ENCODE assay signal across 9 mouse cellular contexts in the genomic region with DNA sequence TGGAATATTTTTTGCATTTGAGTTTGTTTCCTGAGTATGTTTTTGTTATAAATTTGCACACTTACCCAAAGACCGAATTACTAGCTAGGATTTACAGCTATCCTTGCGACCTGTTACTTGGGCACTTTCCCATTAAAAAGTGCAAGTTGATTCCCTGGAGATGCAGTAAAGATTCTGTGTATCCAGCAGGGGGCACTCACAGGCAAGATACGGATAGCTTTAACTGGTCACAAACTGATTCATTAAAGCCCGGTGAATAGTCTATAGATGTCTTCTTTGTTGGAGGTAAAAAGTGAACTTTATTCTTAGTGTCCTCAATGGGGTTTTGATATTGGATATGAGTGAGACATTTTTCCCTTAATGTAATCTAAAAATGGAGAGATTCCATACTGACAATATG. TPM values are rescaled to one million over a fixed set of nuclear protein-coding genes. Genes with fewer than 3 reads are reported as not detected.
A peak's percentile ranks its signal among the peaks of the same experiment; 100 is the strongest.
DNase-seq lines count a peak whose midpoint lies in the region; ATAC-seq lines count a peak whose summit lies in the region.
"Had no signal": no experiment of that assay in that cellular context is flagged by ENCODE, and none has a peak within 500 bp of the region (broad histone marks: within the 10 kb centered on the region; RNA-seq: fewer than 3 reads in every experiment).

No protein-coding gene starts in this region.

- H3K4me2 ChIP-seq in forebrain, embryonic 14.5 days (ENCODE audit: low read length): no peak overlapping the region
- H3K4me2 ChIP-seq in forebrain, embryonic 16.5 days (ENCODE audit: low read length): no peak overlapping the region
- no peak overlapping the region for H3K4me2 ChIP-seq in limb, embryonic 12.5 days
- H3K4me2 ChIP-seq: heart, embryonic 15.5 days had no signal

- WGBS in forebrain, embryonic 14.5 days: 6% methylated on average over 4 of the region's 4 CpGs
- 4% methylated on average over 4 of the region's 4 CpGs for WGBS in forebrain, embryonic 16.5 days
- 7% methylated on average over 4 of the region's 4 CpGs for WGBS in embryonic facial prominence, embryonic 10.5 days
- WGBS in limb, embryonic 12.5 days: 2% methylated on average over 4 of the region's 4 CpGs

- peak; percentile 86 for DNase-seq in forebrain, embryonic 14.5 days (ENCODE audit: low spot score)
- peak; percentile 60 for DNase-seq in A20 (ENCODE audit: low read depth, low spot score)
- DNase-seq in adrenal gland, postnatal 14 days: peak; percentile 86
- DNase-seq in embryonic facial prominence, embryonic 10.5 days (ENCODE audit: low spot score): peak; percentile 71
- peak; percentile 53 for DNase-seq in retina, postnatal 7 days (ENCODE audit: low read depth, low spot score)

- H3K4me1 ChIP-seq in forebrain, embryonic 14.5 days (ENCODE audit: control insufficient read depth, insufficient read depth, low read length): no peaks in the 10 kb centered on the region
- no peaks in the 10 kb centered on the region for H3K4me1 ChIP-seq in forebrain, embryonic 16.5 days (replicated peaks; ENCODE audit: control insufficient read depth, insufficient read depth, low read length)
- H3K4me1 ChIP-seq in embryonic facial prominence, embryonic 10.5 days: no peaks in the 10 kb centered on the region
- no peaks in the 10 kb centered on the region; the same call in 1 of the 2 replicates for H3K4me1 ChIP-seq in limb, embryonic 12.5 days (replicated peaks)

- H3K36me3 ChIP-seq in forebrain, embryonic 14.5 days (ENCODE audit: control insufficient read depth, insufficient read depth, low read length): no peaks in the 10 kb centered on the region
- H3K36me3 ChIP-seq in forebrain, embryonic 16.5 days (ENCODE audit: control insufficient read depth, insufficient read depth): no peaks in the 10 kb centered on the region
- H3K36me3 ChIP-seq in embryonic facial prominence, embryonic 10.5 days (replicated peaks): no peaks in the 10 kb centered on the region
- H3K36me3 ChIP-seq in limb, embryonic 12.5 days: no peaks in the 10 kb centered on the region
- H3K36me3 ChIP-seq: heart, embryonic 15.5 days had no signal

- peak; percentile 46; the same call in 1 of the 2 replicates for ATAC-seq in forebrain, embryonic 14.5 days
- ATAC-seq in forebrain, embryonic 16.5 days: no peak
- peak; percentile 50 for ATAC-seq in inflammation-experienced regulatory T-cells, adult 6 months
- ATAC-seq in limb, embryonic 12.5 days (ENCODE audit: insufficient number of reproducible peaks, insufficient read depth, low FRiP score, low TSS enrichment, low read depth): 0 out of 2 replicates have a peak, but pooled peaks have one; percentile 37

- H3K27ac ChIP-seq in forebrain, embryonic 14.5 days (ENCODE audit: low read depth, low read length): no peak overlapping the region
- no peak overlapping the region for H3K27ac ChIP-seq in forebrain, embryonic 16.5 days (ENCODE audit: low read length)
- H3K27ac ChIP-seq in embryonic facial prominence, embryonic 10.5 days (replicated peaks): no peak overlapping the region
- no peak overlapping the region for H3K27ac ChIP-seq in limb, embryonic 12.5 days
- H3K27ac ChIP-seq: heart, embryonic 15.5 days had no signal

- H3K9ac ChIP-seq in forebrain, embryonic 14.5 days (ENCODE audit: low read length): no peak overlapping the region
- no peak overlapping the region for H3K9ac ChIP-seq in forebrain, embryonic 16.5 days (replicated peaks; ENCODE audit: low read depth, low read length)
- no peak overlapping the region for H3K9ac ChIP-seq in limb, embryonic 12.5 days (replicated peaks)
- H3K9ac ChIP-seq: heart, embryonic 15.5 days had no signal

- H3K4me3 ChIP-seq in forebrain, embryonic 14.5 days (ENCODE audit: low read depth, low read length): no peak overlapping the region
- no peak overlapping the region for H3K4me3 ChIP-seq in forebrain, embryonic 16.5 days (replicated peaks; ENCODE audit: low read length)
- no peak overlapping the region for H3K4me3 ChIP-seq in embryonic facial prominence, embryonic 10.5 days
- no peak overlapping the region for H3K4me3 ChIP-seq in limb, embryonic 12.5 days (replicated peaks)
- H3K4me3 ChIP-seq: heart, embryonic 15.5 days had no signal

- no peaks in the 10 kb centered on the region for H3K9me3 ChIP-seq in forebrain, embryonic 14.5 days (replicated peaks; ENCODE audit: control insufficient read depth, low read length)
- no peaks in the 10 kb centered on the region for H3K9me3 ChIP-seq in forebrain, embryonic 16.5 days (ENCODE audit: control insufficient read depth, low read length)
- no peaks in the 10 kb centered on the region for H3K9me3 ChIP-seq in embryonic facial prominence, embryonic 10.5 days
- no peaks in the 10 kb centered on the region for H3K9me3 ChIP-seq in limb, embryonic 12.5 days
- H3K9me3 ChIP-seq: heart, embryonic 15.5 days had no signal

- H3K27me3 ChIP-seq in forebrain, embryonic 14.5 days (replicated peaks; ENCODE audit: control insufficient read depth, insufficient read depth, low read length): no peaks in the 10 kb centered on the region
- H3K27me3 ChIP-seq in forebrain, embryonic 16.5 days (replicated peaks; ENCODE audit: control insufficient read depth, insufficient read depth, low read length): no peaks in the 10 kb centered on the region
- H3K27me3 ChIP-seq in embryonic facial prominence, embryonic 10.5 days (replicated peaks; ENCODE audit: low read depth, poor library complexity, severe bottlenecking): 0 out of 2 replicates have a peak, but pooled peaks cover 2% of the 10 kb centered on the region
- peaks cover 9% of the 10 kb centered on the region; the same call in 1 of the 2 replicates for H3K27me3 ChIP-seq in limb, embryonic 12.5 days

RNA-seq across cellular contexts. Expression of gene Six1, which starts 32.7 kb away (rescaled TPM):
- 0.36 and 0.52 TPM in 2 replicates for polyA plus RNA-seq in forebrain, embryonic 14.5 days (2014; fragmentation: Nextera tagmentation; extraction: Ambion mirVana)
- 0.46 and 0.97 TPM in 2 replicates for polyA plus RNA-seq in forebrain, embryonic 16.5 days (2015; fragmentation: Nextera tagmentation; extraction: Ambion mirVana)
- 4.3 and 5.2 TPM in 2 replicates for total RNA-seq in adrenal gland, postnatal 14 days (2021)
- 38.4 and 45.4 TPM in 2 replicates for polyA plus RNA-seq in embryonic facial prominence, embryonic 10.5 days (2016; fragmentation: Nextera tagmentation; extraction: Ambion mirVana)
- not detected for polyA plus RNA-seq in inflammation-experienced regulatory T-cells, adult 6 months (2017; shearing (Covaris generic))
- polyA plus RNA-seq in limb, embryonic 12.5 days (2016; fragmentation: Nextera tagmentation; extraction: Ambion mirVana): 60.3 and 72.1 TPM in 2 replicates

Comparison
In these comparisons a context has a peak if more than half of its experiments do, and no peak if none do; other contexts are left out.
1. RNA of gene Six1, which starts 32.7 kb away (polyA plus RNA-seq): 60.3 to 72.1 TPM in limb, embryonic 12.5 days and 38.4 to 45.4 TPM in embryonic facial prominence, embryonic 10.5 days; 0.46 to 0.97 TPM in forebrain, embryonic 16.5 days, 0.36 to 0.52 TPM in forebrain, embryonic 14.5 days and not detected in inflammation-experienced regulatory T-cells, adult 6 months; every median in the first group is over 10 times any median in the second.
2. Peak in every context shown above with its lines, with median percentiles within 50 percentile points of each other: DNase-seq.